Mouse (Mus musculus) midbrain, embryonic 11.5 days (tissue): ENCODE results near the gene 4931414P19Rik. TPM values are rescaled to one million over a fixed set of nuclear protein-coding genes. Genes with fewer than 3 reads are reported as not detected.
A peak's percentile ranks its signal among the peaks of the same experiment; 100 is the strongest.

Source experiments
- ATAC-seq: fragments of 200-750 bp; cut with Nextera tagmentation; 2 replicates; pipeline ENCODE4 v1.8.0; 2017; ENCODE audit warnings: moderate TSS enrichment, moderate library complexity; ENCODE audit not compliant: low FRiP score
- DNase-seq: peaks from one replicate; pipeline ENCODE4 v3.0.0; 2015; ENCODE audit warnings: low spot score; ENCODE audit errors: missing footprints
- H3K27ac ChIP-seq: fragments of 300-500 bp; sonication (generic); 2 replicates; pipeline ENCODE4 v1.5.1; 2014; ENCODE audit warnings: low read depth, low read length
- H3K27me3 ChIP-seq: fragments of 300-500 bp; sonication (generic); 2 replicates; pipeline ENCODE4 v1.6.1; 2014; ENCODE audit warnings: mild to moderate bottlenecking, low read length, moderate library complexity, mixed read lengths; ENCODE audit not compliant: control insufficient read depth, insufficient read depth
- H3K36me3 ChIP-seq: fragments of 300-500 bp; sonication (generic); 2 replicates; pipeline ENCODE4 v1.6.1; 2014; ENCODE audit warnings: mild to moderate bottlenecking, low read length, moderate library complexity, mixed read lengths; ENCODE audit not compliant: control insufficient read depth, insufficient read depth
- H3K4me1 ChIP-seq: fragments of 300-500 bp; sonication (generic); 2 replicates; pipeline ENCODE4 v1.6.1; 2014; ENCODE audit warnings: low read length; ENCODE audit not compliant: control insufficient read depth, insufficient read depth
- H3K4me2 ChIP-seq: fragments of 300-500 bp; sonication (generic); 2 replicates; pipeline ENCODE4 v1.6.1; 2014; ENCODE audit warnings: mild to moderate bottlenecking, moderate library complexity
- H3K4me3 ChIP-seq: fragments of 300-500 bp; sonication (generic); 2 replicates; pipeline ENCODE4 v1.5.1; 2014; ENCODE audit warnings: low read depth, low read length
- H3K9ac ChIP-seq: fragments of 300-500 bp; sonication (generic); 2 replicates; pipeline ENCODE4 v1.6.1; 2014; ENCODE audit warnings: low read length
- H3K9me3 ChIP-seq: fragments of 300-500 bp; sonication (generic); 2 replicates; pipeline ENCODE4 v1.6.1; 2016; ENCODE audit warnings: low read length; ENCODE audit not compliant: control insufficient read depth
- WGBS: fragments of 180-500 bp; shearing (Covaris S2); extraction: QIAGEN DNeasy Blood & Tissue Kit; methylation state at CpG from one replicate; pipeline ENCODE4 v1.1.7; 2014; 5-methylcytosine and 5-hydroxymethylcytosine counted together
- polyA plus RNA-seq: library from polyadenylated mRNA; unstranded; fragments of >200 nt; fragmentation: Nextera tagmentation; extraction: Ambion mirVana; gene quantifications from 2 replicates; pipeline ENCODE4 v1.2.1, GENCODE M21; 2014

Gene 4931414P19Rik
- polyA plus RNA-seq, 1 experiment from 2014 or later, result 8.5 TPM

GRCm38 (mm10) chr14:54583681-54584338, 22.0 kb downstream of the 4931414P19Rik start:
- Histone ChIP-seq H3K4me3 (no peak overlapping the region), H3K9ac (no peak overlapping the region), H3K36me3 (no peaks in the 10 kb centered on the region), H3K9me3 (no peaks in the 10 kb centered on the region), H3K4me1 (no peaks in the 10 kb centered on the region), H3K27ac (no peak overlapping the region), H3K27me3 (no peaks in the 10 kb centered on the region), H3K4me2 (no peak overlapping the region)
- peak; percentile 91 for DNase-seq
- ATAC-seq, result peak; percentile 65; the same call in 1 of the 2 replicates
- 40% methylated on average over 7 of the region's 7 CpGs for WGBS

GRCm38 (mm10) chr14:54582536-54582935, 23.3 kb downstream of the 4931414P19Rik start:
- Histone ChIP-seq H3K4me1 (0 out of 2 replicates have a peak, but pooled peaks cover 3% of the 10 kb centered on the region), H3K4me2 (no peak overlapping the region), H3K9ac (no peak overlapping the region), H3K36me3 (no peaks in the 10 kb centered on the region), H3K27me3 (no peaks in the 10 kb centered on the region), H3K4me3 (no peak overlapping the region), H3K27ac (no peak overlapping the region), H3K9me3 (no peaks in the 10 kb centered on the region)
- ATAC-seq, result no peak
- no peak for DNase-seq
- 91% methylated on average over 9 of the region's 9 CpGs for WGBS

GRCm38 (mm10) chr14:54579638-54580037, 26.2 kb downstream of the 4931414P19Rik start:
- no peak overlapping the region for H3K4me3 ChIP-seq
- no peak overlapping the region for H3K27ac ChIP-seq
- WGBS, result 88% methylated on average over 7 of the region's 7 CpGs
- peaks cover 13% of the 10 kb centered on the region for H3K4me1 ChIP-seq
- H3K27me3 ChIP-seq, result no peaks in the 10 kb centered on the region
- H3K9me3 ChIP-seq, result no peaks in the 10 kb centered on the region
- no peak overlapping the region for H3K4me2 ChIP-seq
- DNase-seq, result no peak
- ATAC-seq, result no peak
- no peak overlapping the region for H3K9ac ChIP-seq
- H3K36me3 ChIP-seq, result no peaks in the 10 kb centered on the region

GRCm38 (mm10) chr14:54578063-54578462, 27.7 kb downstream of the 4931414P19Rik start:
- Histone ChIP-seq H3K27me3 (no peaks in the 10 kb centered on the region), H3K36me3 (no peaks in the 10 kb centered on the region), H3K4me2 (peak overlapping the region; percentile 81), H3K9ac (peak overlapping the region; percentile 94), H3K27ac (peak overlapping the region; percentile 78), H3K4me1 (peaks cover 29% of the 10 kb centered on the region), H3K4me3 (peak overlapping the region; percentile 91), H3K9me3 (no peaks in the 10 kb centered on the region)
- WGBS, result 2% methylated on average over 10 of the region's 10 CpGs
- ATAC-seq, result no peak
- no peak for DNase-seq

GRCm38 (mm10) chr14:54577089-54577982, 28.5 kb downstream of the 4931414P19Rik start, which contains the start of gene Ajuba:
Gene Ajuba (minus strand): TSS chr14:54577558.
- WGBS, result under 1% methylated on average over 66 of the region's 66 CpGs
- peak within 1 kb of the TSS; percentile 81 for H3K4me2 ChIP-seq
- H3K4me3 ChIP-seq, result peak within 1 kb of the TSS; percentile 91
- peak within 1 kb of the TSS; percentile 78 for H3K27ac ChIP-seq
- H3K9ac ChIP-seq, result peak within 1 kb of the TSS; percentile 94
- DNase-seq, result peak; percentile 99
- peak; percentile 60 for ATAC-seq
- no peaks in the 10 kb centered on the region for H3K36me3 ChIP-seq
- no peaks in the 10 kb centered on the region for H3K9me3 ChIP-seq
- peaks cover 35% of the 10 kb centered on the region for H3K4me1 ChIP-seq
- no peaks in the 10 kb centered on the region for H3K27me3 ChIP-seq

- Histone ChIP-seq H3K27me3 (no peaks in the 10 kb centered on the region), H3K27ac (peak overlapping the region; percentile 78), H3K4me1 (peaks cover 42% of the 10 kb centered on the region), H3K36me3 (peaks cover under 1% of the 10 kb centered on the region; the same call in 1 of the 2 replicates), H3K9ac (peak overlapping the region; percentile 94), H3K9me3 (no peaks in the 10 kb centered on the region), H3K4me2 (peak overlapping the region; percentile 81), H3K4me3 (peak overlapping the region; percentile 91)
- ATAC-seq, result 0 out of 2 replicates have a peak, but pooled peaks have one; percentile 8
- DNase-seq, result peak; percentile 96
- under 1% methylated on average over 73 of the region's 84 CpGs for WGBS
Observed at GRCm38 (mm10) chr14:54576241-54577088, 29.3 kb downstream of the 4931414P19Rik start.

GRCm38 (mm10) chr14:54575631-54576030, 30.2 kb downstream of the 4931414P19Rik start:
- Histone ChIP-seq H3K9me3 (no peaks in the 10 kb centered on the region), H3K36me3 (peaks cover 6% of the 10 kb centered on the region; the same call in 1 of the 2 replicates), H3K27ac (peak overlapping the region; percentile 44; the same call in 1 of the 2 replicates), H3K4me1 (peaks cover 42% of the 10 kb centered on the region), H3K9ac (peak overlapping the region; percentile 94), H3K4me2 (peak overlapping the region; percentile 81), H3K4me3 (peak overlapping the region; percentile 91), H3K27me3 (no peaks in the 10 kb centered on the region)
- under 1% methylated on average over 39 of the region's 39 CpGs for WGBS
- DNase-seq (peak; percentile 96), ATAC-seq (0 out of 2 replicates have a peak, but pooled peaks have one; percentile 3)

GRCm38 (mm10) chr14:54575031-54575430, 30.8 kb downstream of the 4931414P19Rik start:
- no peak for ATAC-seq
- H3K27me3 ChIP-seq, result no peaks in the 10 kb centered on the region
- peak overlapping the region; percentile 81 for H3K4me2 ChIP-seq
- H3K9me3 ChIP-seq, result no peaks in the 10 kb centered on the region
- H3K36me3 ChIP-seq, result peaks cover 6% of the 10 kb centered on the region; the same call in 1 of the 2 replicates
- H3K4me3 ChIP-seq, result peak overlapping the region; percentile 91
- WGBS, result 1% methylated on average over 8 of the region's 8 CpGs
- H3K4me1 ChIP-seq, result peaks cover 45% of the 10 kb centered on the region
- peak overlapping the region; percentile 94 for H3K9ac ChIP-seq
- no peak for DNase-seq
- no peak overlapping the region for H3K27ac ChIP-seq
